Mouse (Mus musculus) bone marrow, adult 2 months (tissue): ENCODE data around the gene Srebf2.

Experiments used
- CTCF ChIP-seq: fragments of 200-500 bp; IDR thresholded peaks from 2 replicates; pipeline ENCODE4 v1.5.1; 2011; ENCODE audit warnings: low read length, control low read depth; ENCODE audit not compliant: control insufficient read depth, insufficient read depth
- POLR2A ChIP-seq: fragments of 200-500 bp; IDR thresholded peaks from 2 replicates; pipeline ENCODE4 v1.6.1; 2011; ENCODE audit warnings: low read depth, mild to moderate bottlenecking, control low read depth, low read length, borderline replicate concordance; ENCODE audit not compliant: control insufficient read depth

DNA sequence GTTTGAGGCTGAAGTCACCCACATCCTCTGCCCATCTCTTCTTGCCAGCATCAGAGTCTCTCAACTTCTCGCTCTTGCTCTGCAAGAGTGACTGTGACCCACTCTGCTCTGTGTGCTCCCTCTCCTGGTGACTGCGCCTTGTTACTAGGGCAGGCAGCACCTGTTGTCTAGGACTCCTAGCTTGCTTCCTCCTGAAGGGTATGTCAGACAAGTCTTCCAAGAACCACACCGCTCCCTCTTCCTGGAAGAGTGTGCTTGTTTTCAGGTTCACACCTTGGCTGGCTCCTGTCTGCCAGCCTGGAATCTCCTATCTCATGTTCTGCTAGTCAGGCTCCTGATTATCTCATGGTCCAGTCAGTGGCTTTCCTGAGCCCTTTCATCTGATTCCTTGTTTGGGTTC, 6.6 kb upstream of the Srebf2 start:
- TF ChIP-seq CTCF (peak; percentile 40; the same call in 1 of the 2 replicates), POLR2A (no peak)
